Mouse (Mus musculus) stomach, postnatal 0 days (tissue): ENCODE results near the gene Aox4. TPM values are rescaled to one million over a fixed set of nuclear protein-coding genes. Genes with fewer than 3 reads are reported as not detected.
A peak's percentile ranks its signal among the peaks of the same experiment; 100 is the strongest.

Experiments
- ATAC-seq: fragments of 200-750 bp; cut with Nextera tagmentation; 2 replicates; pipeline ENCODE4 v1.8.0; 2017; ENCODE audit not compliant: low FRiP score, low TSS enrichment
- DNase-seq: peaks from one replicate; pipeline ENCODE4 v3.0.0-alpha.2; 2016; ENCODE audit warnings: low spot score
- H3K27ac ChIP-seq: fragments of 300-500 bp; sonication (generic); replicated peaks from 2 replicates; pipeline ENCODE4 v1.5.1; 2014; ENCODE audit warnings: mild to moderate bottlenecking, control low read depth
- H3K27me3 ChIP-seq: fragments of 300-500 bp; sonication (generic); 2 replicates; pipeline ENCODE4 v1.6.1; 2014; ENCODE audit warnings: low read length; ENCODE audit not compliant: control insufficient read depth, insufficient read depth
- H3K36me3 ChIP-seq: fragments of 300-500 bp; sonication (generic); 2 replicates; pipeline ENCODE4 v1.6.1; 2014; ENCODE audit warnings: low read length, mixed read lengths; ENCODE audit not compliant: control insufficient read depth, insufficient read depth
- H3K4me1 ChIP-seq: fragments of 300-500 bp; sonication (generic); replicated peaks from 2 replicates; pipeline ENCODE4 v1.6.1; 2014; ENCODE audit warnings: antibody characterized with exemption; ENCODE audit not compliant: control insufficient read depth, insufficient read depth
- H3K4me2 ChIP-seq: fragments of 300-500 bp; sonication (generic); replicated peaks from 2 replicates; pipeline ENCODE4 v1.6.1; 2014; ENCODE audit warnings: low read depth, mild to moderate bottlenecking, control low read depth, moderate library complexity
- H3K4me3 ChIP-seq: fragments of 300-500 bp; sonication (generic); 2 replicates; pipeline ENCODE4 v1.5.1; 2014; ENCODE audit warnings: low read depth, low read length, control low read depth
- H3K9ac ChIP-seq: fragments of 300-500 bp; sonication (generic); 2 replicates; pipeline ENCODE4 v1.6.1; 2014; ENCODE audit warnings: mild to moderate bottlenecking, low read length, control low read depth, mixed read lengths
- H3K9me3 ChIP-seq: fragments of 300-500 bp; sonication (generic); 2 replicates; pipeline ENCODE4 v1.6.1; 2016; ENCODE audit warnings: low read length; ENCODE audit not compliant: control insufficient read depth
- CTCF ChIP-seq: IDR thresholded peaks from 2 replicates; pipeline ENCODE4 v1.5.1; 2016; ENCODE audit warnings: antibody characterized with exemption, low read depth, mild to moderate bottlenecking, moderate library complexity
- EP300 ChIP-seq: optimal IDR thresholded peaks from 2 replicates; pipeline ENCODE3; 2016; ENCODE audit warnings: antibody characterized with exemption
- WGBS: fragments of 180-500 bp; shearing (Covaris S2); extraction: QIAGEN DNeasy Blood & Tissue Kit; methylation state at CpG from one replicate; pipeline ENCODE4 v1.1.7; 2014; 5-methylcytosine and 5-hydroxymethylcytosine counted together
- polyA plus RNA-seq: library from polyadenylated mRNA; unstranded; fragments of >200 nt; fragmentation: Nextera tagmentation; extraction: Ambion mirVana; gene quantifications from 2 replicates; pipeline ENCODE4 v1.2.1, GENCODE M21; 2015

Gene Aox4
- polyA plus RNA-seq, 1 experiment from 2014 or later: 24.8 TPM

DNA sequence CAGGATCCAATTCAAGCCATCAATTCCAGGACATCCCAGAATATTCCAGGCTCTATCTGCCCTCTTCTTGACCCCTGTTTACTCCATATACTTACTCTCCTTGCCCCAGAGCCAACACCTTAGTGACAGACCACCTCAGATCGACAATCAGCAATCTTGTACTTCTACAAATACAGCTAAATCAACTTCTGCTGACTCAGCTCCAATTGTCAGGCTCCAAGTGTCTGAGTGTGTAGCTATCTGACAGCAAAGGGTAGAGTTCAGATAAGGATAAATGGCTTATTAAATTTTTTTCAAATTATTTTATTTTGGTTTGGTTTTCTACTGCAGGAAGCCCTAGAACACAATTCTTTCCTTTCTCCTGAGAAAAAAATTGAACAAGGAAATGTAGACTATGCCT is 38.3 kb downstream of the Aox4 start:
- no peak for DNase-seq
- Histone ChIP-seq H3K4me1 (no peaks in the 10 kb centered on the region), H3K9me3 (no peaks in the 10 kb centered on the region), H3K9ac (no peak overlapping the region), H3K4me3 (no peak overlapping the region), H3K27ac (no peak overlapping the region), H3K27me3 (no peaks in the 10 kb centered on the region), H3K36me3 (no peaks in the 10 kb centered on the region), H3K4me2 (no peak overlapping the region)
- 44% methylated on average over 1 of the region's 1 CpGs for WGBS
- ATAC-seq: no peak
- TF ChIP-seq CTCF: no peak
- TF ChIP-seq EP300: no peak

DNA sequence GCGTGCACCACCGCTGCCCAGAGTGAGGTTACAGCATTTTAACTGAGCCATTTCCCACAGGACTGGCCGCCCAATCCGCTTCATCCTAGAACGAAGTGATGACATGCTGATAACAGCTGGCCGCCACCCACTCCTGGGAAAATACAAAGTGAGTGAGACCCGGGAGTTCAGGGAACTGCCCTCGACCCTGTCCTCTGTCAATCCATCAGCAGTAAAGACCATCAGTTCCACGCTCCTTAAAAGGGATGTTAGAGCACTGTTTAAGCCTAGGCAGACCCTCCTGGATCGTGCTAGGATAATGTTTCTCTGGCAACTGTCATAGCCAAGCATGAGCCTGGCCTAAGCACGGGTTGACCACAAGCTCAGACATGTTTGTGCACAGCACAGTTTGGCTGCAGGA is 43.3 kb downstream of the Aox4 start:
- no peak overlapping the region for H3K4me2 ChIP-seq
- no peak overlapping the region for H3K27ac ChIP-seq
- H3K9me3 ChIP-seq: no peaks in the 10 kb centered on the region
- WGBS: 58% methylated on average over 11 of the region's 11 CpGs
- DNase-seq (no peak), ATAC-seq (no peak)
- no peaks in the 10 kb centered on the region for H3K36me3 ChIP-seq
- H3K27me3 ChIP-seq: no peaks in the 10 kb centered on the region
- H3K9ac ChIP-seq: no peak overlapping the region
- no peak overlapping the region for H3K4me3 ChIP-seq
- TF ChIP-seq CTCF: no peak
- no peaks in the 10 kb centered on the region for H3K4me1 ChIP-seq

DNA sequence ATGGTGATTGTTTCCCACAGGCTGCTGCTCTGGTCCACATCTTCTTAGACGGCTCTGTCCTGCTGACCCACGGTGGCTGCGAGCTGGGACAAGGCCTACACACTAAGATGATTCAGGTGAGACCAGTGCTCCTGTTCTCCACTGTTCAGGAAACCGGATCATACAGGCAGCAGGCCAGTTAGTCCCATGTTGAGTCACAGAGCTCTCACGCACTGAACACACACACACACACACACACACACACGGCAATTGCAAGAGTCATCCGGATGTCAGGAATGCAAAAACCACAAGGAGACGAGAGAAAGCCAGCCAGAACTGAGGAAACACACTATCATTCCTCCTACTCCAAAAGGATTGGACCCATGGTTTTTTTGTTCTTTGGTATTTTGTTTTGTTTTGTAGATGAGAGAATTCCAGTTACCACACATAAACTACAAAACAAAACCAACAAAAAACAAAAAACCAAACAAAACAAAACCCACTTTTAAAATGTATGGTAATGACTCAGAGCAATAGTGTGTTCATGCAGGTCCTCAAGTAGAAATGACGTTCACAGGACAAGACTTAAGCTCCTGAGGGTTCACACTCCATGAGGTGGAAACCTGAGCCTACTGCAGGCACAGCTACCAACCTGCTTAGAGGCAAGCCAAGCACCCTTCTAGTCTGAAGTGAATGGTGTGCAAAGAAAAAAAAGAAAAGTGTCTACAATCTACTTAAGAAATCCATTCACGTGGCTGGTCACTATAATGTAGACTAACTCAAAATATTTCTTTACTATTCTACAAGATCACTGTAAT is 47.2 kb downstream of the Aox4 start:
- Histone ChIP-seq H3K4me3 (no peak overlapping the region), H3K27ac (no peak overlapping the region), H3K27me3 (no peaks in the 10 kb centered on the region), H3K9me3 (no peaks in the 10 kb centered on the region), H3K9ac (no peak overlapping the region), H3K4me2 (no peak overlapping the region), H3K36me3 (no peaks in the 10 kb centered on the region), H3K4me1 (no peaks in the 10 kb centered on the region)
- DNase-seq (no peak), ATAC-seq (no peak)
- TF ChIP-seq EP300: no peak
- no peak for TF ChIP-seq CTCF
- WGBS: 66% methylated on average over 10 of the region's 10 CpGs

DNA sequence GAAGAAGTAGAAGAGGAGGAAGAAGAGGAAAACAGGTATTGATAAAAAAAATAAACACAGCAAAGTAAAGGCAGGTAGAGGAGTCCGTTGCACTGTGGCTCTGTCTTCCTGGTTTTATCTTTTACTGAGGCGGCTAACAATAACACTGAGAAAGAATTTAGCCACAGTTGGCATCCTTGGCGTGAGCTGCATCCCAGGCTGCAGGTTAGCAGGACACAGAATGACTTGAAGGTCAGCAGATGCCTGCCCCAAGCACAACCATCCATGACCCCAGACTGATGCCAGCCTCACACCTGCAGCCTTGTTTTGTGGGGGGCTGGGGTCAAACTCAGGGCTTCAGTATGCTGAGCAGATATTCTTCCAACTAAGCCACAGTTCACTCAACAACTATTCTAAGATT is 50.1 kb downstream of the Aox4 start:
- H3K27ac ChIP-seq: no peak overlapping the region
- ATAC-seq (no peak), DNase-seq (no peak)
- H3K4me1 ChIP-seq: no peaks in the 10 kb centered on the region
- no peak overlapping the region for H3K9ac ChIP-seq
- H3K36me3 ChIP-seq: no peaks in the 10 kb centered on the region
- no peak overlapping the region for H3K4me3 ChIP-seq
- 48% methylated on average over 3 of the region's 3 CpGs for WGBS
- no peaks in the 10 kb centered on the region for H3K9me3 ChIP-seq
- no peak overlapping the region for H3K4me2 ChIP-seq
- TF ChIP-seq EP300: no peak
- no peak for TF ChIP-seq CTCF
- H3K27me3 ChIP-seq: no peaks in the 10 kb centered on the region

DNA sequence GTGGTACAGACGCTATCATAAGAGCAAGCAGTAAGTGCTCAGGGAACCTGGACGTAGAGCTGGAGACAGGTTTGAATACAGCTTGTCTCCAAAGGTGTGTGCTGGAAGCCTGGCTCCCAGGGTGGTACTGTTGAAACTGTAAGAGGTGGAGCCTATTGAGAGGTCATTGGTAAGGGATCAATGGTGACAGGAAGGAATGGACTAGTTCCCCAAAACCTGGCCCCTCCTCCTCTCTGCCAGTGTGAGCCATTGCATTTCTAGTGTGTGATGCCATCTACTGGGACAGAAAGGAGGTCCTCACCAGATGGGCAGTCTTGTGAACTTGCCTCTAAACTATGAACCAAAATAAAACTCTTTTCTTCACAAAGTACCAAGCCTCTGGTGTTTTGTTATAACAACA is 58.0 kb downstream of the Aox4 start:
- no peak overlapping the region for H3K4me3 ChIP-seq
- no peaks in the 10 kb centered on the region for H3K9me3 ChIP-seq
- no peaks in the 10 kb centered on the region for H3K4me1 ChIP-seq
- no peaks in the 10 kb centered on the region for H3K36me3 ChIP-seq
- no peak overlapping the region for H3K4me2 ChIP-seq
- no peak overlapping the region for H3K9ac ChIP-seq
- ATAC-seq: no peak
- WGBS: 82% methylated on average over 2 of the region's 2 CpGs
- H3K27me3 ChIP-seq: no peaks in the 10 kb centered on the region
- no peak for DNase-seq
- H3K27ac ChIP-seq: no peak overlapping the region
- TF ChIP-seq CTCF (peak; percentile 38), EP300 (no peak)

DNA sequence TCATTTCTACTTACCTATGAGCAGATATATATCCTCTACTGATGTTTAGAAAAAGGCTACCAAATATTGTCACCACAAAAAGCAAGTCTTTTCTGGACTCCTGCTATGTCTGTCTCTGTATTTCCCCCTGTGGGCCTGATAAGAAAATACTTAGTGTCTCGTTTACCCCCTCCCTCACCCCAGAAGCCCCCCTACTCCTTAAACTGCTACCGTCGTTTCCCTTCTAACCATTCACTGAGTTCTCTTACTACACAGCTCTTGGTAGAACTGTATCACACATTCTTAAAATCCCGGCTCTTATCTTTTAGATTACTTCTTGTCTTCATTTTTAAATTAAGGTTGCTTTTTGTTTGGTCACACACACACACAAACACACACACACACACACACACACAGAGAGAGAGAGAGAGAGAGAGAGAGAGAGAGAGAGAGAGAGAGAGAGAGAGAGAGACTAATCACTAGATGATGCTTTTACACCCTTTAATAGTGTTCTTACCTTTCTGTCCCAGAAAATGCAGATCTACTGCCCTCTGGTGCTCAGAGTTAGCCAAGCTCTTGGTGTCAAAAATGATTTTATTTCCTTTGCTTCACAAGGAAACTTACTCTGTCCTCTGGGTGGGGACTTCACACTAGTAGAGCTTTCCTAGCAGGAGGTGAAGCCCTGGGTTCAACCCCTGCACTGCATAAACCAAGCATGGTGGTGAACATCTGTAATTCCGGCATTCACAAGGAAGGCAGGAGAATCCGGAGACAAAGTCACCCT is 60.8 kb downstream of the Aox4 start:
- peak; percentile 58 for DNase-seq

More for the DNA sequence above, 60.8 kb downstream of the Aox4 start:
- H3K4me3 ChIP-seq: no peak overlapping the region
- H3K27me3 ChIP-seq: no peaks in the 10 kb centered on the region
- WGBS: 50% methylated on average over 6 of the region's 6 CpGs
- H3K4me1 ChIP-seq: no peaks in the 10 kb centered on the region
- H3K27ac ChIP-seq: no peak overlapping the region
- TF ChIP-seq EP300: no peak
- peak; percentile 85 for TF ChIP-seq CTCF
- H3K9me3 ChIP-seq: no peaks in the 10 kb centered on the region
- no peak for ATAC-seq
- no peak overlapping the region for H3K9ac ChIP-seq
- H3K36me3 ChIP-seq: no peaks in the 10 kb centered on the region
- H3K4me2 ChIP-seq: no peak overlapping the region
